In genomic region chr7:89338350-89339141, GRCm38 (mm10) we compare ENCODE assay signal across 8 mouse cellular contexts.
DNase-seq lines count a peak whose midpoint lies in the region; ATAC-seq lines count a peak whose summit lies in the region.

No protein-coding gene starts in this region.

- H3K36me3 ChIP-seq in heart, embryonic 14.5 days (ENCODE audit: control insufficient read depth, insufficient read depth, low read length) = 0 out of 2 replicates have a peak, but pooled peaks cover 7% of the 10 kb centered on the region
- H3K36me3 ChIP-seq in liver, embryonic 13.5 days = no peaks in the 10 kb centered on the region
- H3K36me3 ChIP-seq in stomach, embryonic 16.5 days (ENCODE audit: control insufficient read depth, insufficient read depth, low read length) = no peaks in the 10 kb centered on the region

- under 1% methylated on average over 57 of the region's 57 CpGs for WGBS in heart, embryonic 14.5 days
- under 1% methylated on average over 57 of the region's 57 CpGs for WGBS in liver, embryonic 13.5 days (ENCODE audit: insufficient replicate concordance)
- under 1% methylated on average over 57 of the region's 57 CpGs for WGBS in stomach, embryonic 16.5 days

- peak; percentile 96 for ATAC-seq in erythroid progenitor cell, adult 5-6 weeks (replicated peaks; ENCODE audit: low FRiP score, poor library complexity, severe bottlenecking)
- ATAC-seq in heart, embryonic 14.5 days (ENCODE audit: insufficient number of reproducible peaks, insufficient read depth, low FRiP score, low read depth) = peak; percentile 90
- ATAC-seq in liver, embryonic 13.5 days (ENCODE audit: low read depth) = peak; percentile 95
- peak; percentile 94 for ATAC-seq in stomach, embryonic 16.5 days (ENCODE audit: insufficient read depth, low FRiP score)

- H3K4me3 ChIP-seq in heart, embryonic 14.5 days (ENCODE audit: control insufficient read depth in 1 of 2, insufficient read depth in 1 of 2, low read depth in 1 of 2, low read length in 2 of 2) = peak overlapping the region; percentile 97 to 98
- peak overlapping the region; percentile 84 for H3K4me3 ChIP-seq in liver, embryonic 13.5 days (replicated peaks)
- H3K4me3 ChIP-seq in stomach, embryonic 16.5 days (replicated peaks; ENCODE audit: low read length) = peak overlapping the region; percentile 85

- H3K27me3 ChIP-seq in heart, embryonic 14.5 days (ENCODE audit: control insufficient read depth, insufficient read depth, low read length) = no peaks in the 10 kb centered on the region
- H3K27me3 ChIP-seq in liver, embryonic 13.5 days = no peaks in the 10 kb centered on the region
- no peaks in the 10 kb centered on the region for H3K27me3 ChIP-seq in stomach, embryonic 16.5 days (ENCODE audit: control insufficient read depth, insufficient read depth, low read length)

- no peaks in the 10 kb centered on the region for H3K9me3 ChIP-seq in heart, embryonic 14.5 days (ENCODE audit: control insufficient read depth, low read length)
- H3K9me3 ChIP-seq in liver, embryonic 13.5 days (replicated peaks) = no peaks in the 10 kb centered on the region
- no peaks in the 10 kb centered on the region for H3K9me3 ChIP-seq in stomach, embryonic 16.5 days (replicated peaks; ENCODE audit: control insufficient read depth, low read length)

- H3K27ac ChIP-seq in heart, embryonic 14.5 days (replicated peaks in 1 of 2; ENCODE audit: control insufficient read depth in 1 of 2, insufficient read depth in 1 of 2, low read depth in 2 of 2, low read length in 2 of 2) = peak overlapping the region; percentile 66 to 76
- H3K27ac ChIP-seq in liver, embryonic 13.5 days = peak overlapping the region; percentile 71
- peak overlapping the region; percentile 79 for H3K27ac ChIP-seq in stomach, embryonic 16.5 days (ENCODE audit: low read length)

- peak; percentile 93 for DNase-seq in CD4-positive helper T cell, adult 2 months (ENCODE audit: low read depth, low spot score)
- peak; percentile 71 for DNase-seq in brain, embryonic 18.5 days (ENCODE audit: low read depth, low spot score)
- DNase-seq in kidney, postnatal 14 days = peak; percentile 95
- DNase-seq in liver, embryonic 13.5 days = peak; percentile 89
- peak; percentile 91 for DNase-seq in neural tube, embryonic 10.5 days (ENCODE audit: extremely low spot score, low spot score)

- peaks cover 0 to 26% of the 10 kb centered on the region in 2 experiments; a peak in 3 of 4 replicates for H3K4me1 ChIP-seq in heart, embryonic 14.5 days (ENCODE audit: control insufficient read depth in 2 of 2, insufficient read depth in 2 of 2, low read length in 2 of 2)
- H3K4me1 ChIP-seq in liver, embryonic 13.5 days (replicated peaks) = peaks cover 40% of the 10 kb centered on the region
- H3K4me1 ChIP-seq in stomach, embryonic 16.5 days (ENCODE audit: control insufficient read depth, insufficient read depth, low read length) = peaks cover 24% of the 10 kb centered on the region; the same call in 1 of the 2 replicates

- H3K4me2 ChIP-seq in heart, embryonic 14.5 days (ENCODE audit: low read length) = peak overlapping the region; percentile 89
- H3K4me2 ChIP-seq in liver, embryonic 13.5 days = peak overlapping the region; percentile 97
- H3K4me2 ChIP-seq in stomach, embryonic 16.5 days (ENCODE audit: low read depth, low read length) = peak overlapping the region; percentile 72

- peak overlapping the region; percentile 97 for H3K9ac ChIP-seq in heart, embryonic 14.5 days (ENCODE audit: low read length)
- peak overlapping the region; percentile 86 for H3K9ac ChIP-seq in liver, embryonic 13.5 days
- peak overlapping the region; percentile 97 for H3K9ac ChIP-seq in stomach, embryonic 16.5 days (ENCODE audit: low read length)

Comparison
In these comparisons a context has a peak if more than half of its experiments do, and no peak if none do; other contexts are left out.
1. Peak in every context shown above with its lines: DNase-seq, ATAC-seq, H3K4me3 ChIP-seq and H3K27ac ChIP-seq.